Mouse (Mus musculus) lung, postnatal 10 days (tissue): ENCODE results near the gene Grsf1.

Source experiments
- DNase-seq: peaks from one replicate; pipeline ENCODE4 v3.0.0; 2021

Gene Grsf1

DNA sequence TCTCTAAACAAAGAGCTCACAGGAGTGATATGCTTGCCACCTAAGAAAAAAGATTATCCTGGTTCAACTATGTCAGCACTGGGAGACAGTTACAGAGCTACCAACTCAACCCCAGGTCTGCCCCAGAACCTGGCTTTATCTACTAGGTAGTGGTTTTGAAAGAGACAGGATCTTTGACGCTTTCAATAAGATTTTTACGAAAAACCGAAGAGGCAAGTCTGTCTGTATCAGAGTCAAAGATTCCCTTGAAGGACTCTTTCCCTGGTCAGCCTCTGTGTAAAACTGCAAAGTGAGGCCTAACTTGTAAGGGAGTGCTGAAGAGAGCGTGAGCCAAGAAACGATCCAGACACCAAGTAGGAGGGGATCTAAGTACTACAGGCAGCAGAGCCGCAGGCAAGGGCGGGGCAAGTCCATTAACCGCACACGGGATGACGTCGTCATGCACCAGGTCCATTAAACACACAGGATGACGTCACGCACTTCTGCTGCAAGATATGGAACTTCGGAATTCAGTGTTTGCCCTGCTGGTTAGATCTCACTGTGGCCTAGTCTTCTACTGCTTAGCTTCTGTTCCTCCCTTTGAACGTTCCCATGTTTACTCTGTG lies 12.7 kb upstream of the Grsf1 start:
- DNase-seq = peak; percentile 10

- DNase-seq = no peak
Observed at GRCm38 (mm10) chr5:88687996-88688406, 12.0 kb upstream of the Grsf1 start.

GRCm38 (mm10) chr5:88685745-88686299 lies 9.9 kb upstream of the Grsf1 start:
- no peak for DNase-seq

GRCm38 (mm10) chr5:88685306-88685705 lies 9.3 kb upstream of the Grsf1 start:
- DNase-seq = no peak

DNA sequence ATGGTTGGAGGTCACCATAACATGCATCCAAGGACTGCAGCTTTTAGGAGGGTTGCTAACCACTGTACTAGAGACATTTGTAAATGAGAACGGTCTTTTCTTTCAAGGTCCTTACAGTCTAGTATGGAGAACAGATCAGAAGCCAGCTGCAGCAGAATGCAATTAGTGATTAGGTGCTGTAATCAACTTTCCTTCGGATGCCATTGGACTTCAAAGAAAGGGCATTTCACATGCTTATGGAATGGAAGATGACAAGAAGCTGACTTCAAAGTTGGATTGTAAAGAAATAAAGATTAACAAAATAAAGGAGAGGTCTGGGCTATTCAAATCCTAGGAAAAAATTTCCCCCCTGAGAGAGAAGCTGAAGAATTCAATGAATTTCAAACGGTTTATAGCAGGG lies 8.3 kb upstream of the Grsf1 start:
- no peak for DNase-seq

DNA sequence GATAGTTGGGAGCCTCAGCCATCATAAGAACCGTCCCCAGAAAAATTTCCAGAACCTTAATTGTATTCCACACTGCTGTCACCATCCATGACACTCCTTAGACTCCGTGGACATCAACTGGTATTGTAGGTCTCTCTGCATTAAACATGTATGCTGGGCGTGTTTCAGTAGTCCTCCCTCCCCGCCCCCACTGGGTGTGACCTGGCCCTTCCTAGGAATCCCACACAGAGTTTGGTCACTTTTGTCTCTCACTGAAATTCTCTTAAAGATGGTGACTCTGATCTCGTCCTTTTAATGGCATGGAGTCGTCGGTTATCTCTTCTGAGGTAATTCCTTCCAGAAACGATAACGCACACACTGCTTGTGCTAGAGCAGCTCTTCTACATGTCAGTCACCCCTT lies 7.7 kb upstream of the Grsf1 start:
- no peak for DNase-seq

GRCm38 (mm10) chr5:88680567-88680966 lies 4.6 kb upstream of the Grsf1 start:
- DNase-seq = no peak

DNA sequence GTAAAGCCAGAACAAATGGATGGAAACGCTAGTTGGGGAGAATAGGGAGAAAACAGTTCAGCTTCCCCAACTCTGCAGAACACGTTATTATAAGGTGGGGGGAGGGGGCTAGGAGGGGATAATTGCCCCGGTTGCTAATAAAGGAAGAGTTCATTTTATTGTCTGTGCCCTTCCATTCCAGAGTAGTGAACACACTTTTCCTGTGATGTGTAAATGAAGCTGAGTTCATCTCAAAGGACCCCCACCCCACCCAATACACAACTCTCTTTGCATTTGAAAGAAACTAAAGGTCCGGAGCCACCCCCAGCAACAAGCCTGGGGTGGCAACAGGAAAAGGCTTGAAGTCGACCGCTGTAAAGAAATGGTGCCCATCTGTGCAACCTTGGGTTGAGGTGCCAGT lies 3.4 kb upstream of the Grsf1 start:
- no peak for DNase-seq

DNA sequence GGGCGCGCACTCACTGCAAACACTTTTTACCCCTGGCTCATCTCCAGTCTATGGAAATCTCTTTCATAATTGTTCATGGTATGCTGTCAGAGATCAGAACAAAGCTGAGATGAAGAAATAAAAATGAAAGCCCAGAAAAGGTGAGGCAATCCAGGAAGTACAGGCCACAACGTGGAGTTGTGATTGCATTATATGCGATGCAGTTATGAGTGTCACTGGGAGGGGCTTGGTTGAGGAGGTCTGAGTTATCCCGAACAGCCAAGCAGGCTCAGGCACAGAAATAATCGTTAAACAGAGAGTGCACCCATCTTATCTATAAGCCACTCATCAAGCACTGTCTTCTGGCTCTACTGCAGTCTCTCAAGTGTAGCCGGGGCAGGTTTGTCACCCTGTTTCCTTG lies 3.0 kb upstream of the Grsf1 start:
- DNase-seq = peak; percentile 11

DNA sequence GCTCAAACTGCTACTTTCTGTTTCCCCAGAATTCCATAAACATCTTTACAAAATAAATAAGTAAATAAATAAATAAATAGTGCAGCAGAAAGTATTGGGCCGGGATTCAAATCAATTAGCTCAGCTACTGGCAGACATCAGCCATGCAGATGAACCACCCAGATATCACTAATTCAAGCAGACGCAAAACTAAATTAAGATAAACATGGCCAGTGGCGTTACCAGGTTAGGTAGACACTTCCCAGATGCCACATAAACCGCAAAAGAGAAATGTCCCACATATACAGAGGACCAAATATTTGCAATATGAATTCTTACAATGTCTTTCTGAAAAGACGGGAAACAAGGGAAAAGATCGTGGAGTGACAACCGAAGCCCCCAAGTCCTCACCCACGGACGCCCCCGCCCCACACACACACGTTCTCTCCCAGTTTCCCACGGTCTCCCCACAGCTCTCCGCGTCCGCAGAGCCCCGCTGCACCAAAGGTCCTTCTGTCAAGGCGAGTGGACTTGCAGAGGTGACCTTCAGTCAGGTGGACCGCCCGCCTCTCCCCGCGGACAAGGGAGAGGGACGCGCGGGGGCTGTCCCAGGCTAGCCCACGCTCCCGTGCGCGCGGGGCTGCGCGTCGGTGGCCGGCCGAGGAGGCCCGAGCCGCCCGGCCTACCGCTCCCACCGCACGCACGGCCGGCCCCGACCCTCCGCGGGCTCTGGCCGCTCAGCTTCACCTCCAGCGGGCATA lies 1.1 kb downstream of the Grsf1 start:
- DNase-seq = peak; percentile 25

DNA sequence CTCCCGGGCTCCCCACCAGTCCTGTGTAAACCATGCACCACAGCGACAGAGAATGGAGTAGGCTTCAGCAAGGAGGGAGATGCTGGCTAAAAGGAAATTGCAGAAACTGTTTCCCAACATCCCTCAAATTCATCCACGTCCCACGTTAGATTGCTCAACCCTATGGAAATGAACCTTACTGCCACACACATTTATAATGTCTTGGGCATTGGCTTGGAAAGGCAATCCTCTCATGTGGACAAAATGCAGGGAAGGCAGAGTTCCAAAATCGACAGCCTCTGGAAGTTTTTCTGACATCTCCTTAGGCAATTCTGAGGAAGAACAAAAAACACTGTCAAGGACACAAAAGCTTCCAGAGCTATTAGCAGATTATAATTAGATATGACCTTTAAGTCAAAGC lies 12.1 kb downstream of the Grsf1 start:
- no peak for DNase-seq

- no peak for DNase-seq
Observed at GRCm38 (mm10) chr5:88663151-88663550, 12.8 kb downstream of the Grsf1 start.

GRCm38 (mm10) chr5:88657868-88658267 lies 18.1 kb downstream of the Grsf1 start:
- DNase-seq = no peak

DNA sequence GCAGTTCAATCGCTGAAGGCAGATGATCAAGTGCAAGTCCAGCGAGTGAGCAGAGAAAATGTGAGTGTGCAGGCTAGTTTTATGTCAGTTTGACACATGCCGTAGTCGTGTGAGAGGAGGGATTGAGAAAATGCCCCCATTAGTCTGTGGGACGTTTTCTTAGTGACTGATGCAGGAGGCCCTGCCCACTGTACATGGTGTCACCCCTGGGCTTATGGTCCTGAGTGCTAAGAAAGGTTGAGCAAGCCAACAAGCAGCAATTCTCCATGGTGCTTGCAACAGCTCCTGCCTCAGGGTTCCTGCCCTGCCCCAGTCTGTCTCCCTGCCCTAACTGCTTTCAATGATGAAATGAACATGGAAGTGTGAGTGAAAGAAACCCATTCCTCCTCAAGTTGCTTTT lies 23.4 kb downstream of the Grsf1 start:
- DNase-seq = no peak

- DNase-seq = no peak
Observed at GRCm38 (mm10) chr5:88649250-88650173, 26.5 kb downstream of the Grsf1 start.

GRCm38 (mm10) chr5:88645405-88645804 lies 30.6 kb downstream of the Grsf1 start:
- no peak for DNase-seq

DNA sequence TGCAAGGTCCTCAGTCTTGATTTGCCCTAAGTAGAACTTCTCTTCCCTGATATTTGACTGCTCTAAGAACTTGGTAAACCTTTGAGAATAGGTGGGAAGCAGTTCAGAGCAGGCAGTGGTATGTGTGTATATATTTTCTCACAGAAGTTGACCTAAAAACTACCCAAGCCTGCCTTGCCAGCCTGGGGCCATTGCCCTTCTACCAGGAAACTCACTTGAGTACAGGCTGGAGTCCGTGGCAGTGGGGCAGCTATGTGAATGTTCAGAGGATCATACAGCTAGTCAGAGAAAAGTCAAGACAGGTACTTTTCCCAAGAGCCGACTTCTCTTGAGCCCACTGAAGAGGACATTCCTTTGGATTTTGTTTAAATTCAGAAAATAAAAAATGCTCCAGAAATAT lies 31.1 kb downstream of the Grsf1 start:
- DNase-seq = no peak

DNA sequence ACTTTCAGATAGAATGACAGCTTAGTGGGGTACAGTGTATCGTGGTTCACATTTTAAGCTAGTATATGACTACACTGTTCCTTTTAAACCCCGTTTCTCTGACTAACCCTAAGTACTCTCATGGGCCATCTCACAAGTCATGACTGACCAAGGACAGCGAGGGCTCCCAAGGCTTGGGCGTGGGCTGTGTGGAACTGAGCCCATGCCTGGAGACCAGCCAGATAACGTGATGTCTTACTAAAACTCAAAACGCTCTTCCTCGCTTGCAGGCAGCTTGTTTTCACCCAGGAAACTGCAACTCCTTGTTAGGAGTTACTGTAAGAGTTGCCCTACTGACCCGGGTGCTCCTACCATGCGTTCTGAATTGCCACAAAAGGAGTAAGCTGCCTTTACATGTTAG lies 32.5 kb downstream of the Grsf1 start:
- DNase-seq = peak; percentile 6

- DNase-seq = no peak
Observed at GRCm38 (mm10) chr5:88642786-88643185, 33.2 kb downstream of the Grsf1 start.

- no peak for DNase-seq
Observed at GRCm38 (mm10) chr5:88634076-88634475, 41.9 kb downstream of the Grsf1 start.

GRCm38 (mm10) chr5:88632463-88632862 lies 43.5 kb downstream of the Grsf1 start:
- no peak for DNase-seq

- DNase-seq = no peak
Observed at GRCm38 (mm10) chr5:88631545-88631944, 44.4 kb downstream of the Grsf1 start.

DNA sequence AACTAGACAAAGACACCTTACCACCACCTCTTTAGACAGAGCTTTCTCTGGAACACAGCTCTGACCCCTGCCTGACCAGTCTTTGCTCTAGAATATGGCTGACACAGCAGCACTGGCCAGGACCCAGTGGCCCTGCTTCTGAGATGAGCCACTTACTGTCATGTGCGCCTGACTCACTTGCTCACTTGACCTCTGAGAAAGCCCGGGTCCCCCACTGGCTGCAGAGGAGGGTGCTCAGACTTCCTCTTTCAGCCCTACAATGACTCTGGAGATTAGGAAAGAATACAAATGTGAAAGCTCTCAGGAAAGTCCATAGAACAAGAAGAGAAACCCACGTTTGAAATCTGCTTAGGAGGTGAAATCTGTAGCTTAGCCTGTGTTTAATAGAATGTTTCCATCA lies 45.1 kb downstream of the Grsf1 start:
- peak; percentile 15 for DNase-seq
